Mouse (Mus musculus): ENCODE data around the gene Rab23.

Gene Rab23

GRCm38 (mm10) chr1:33766520-33767508 lies 47.1 kb downstream of the Rab23 start:
- DNase-seq (ENCODE audit: low spot score in 2 of 2), result no peak

GRCm38 (mm10) chr1:33768091-33768787 lies 48.6 kb downstream of the Rab23 start:
- DNase-seq (ENCODE audit: low spot score in 2 of 2), result no peak

GRCm38 (mm10) chr1:33768827-33769226 lies 49.1 kb downstream of the Rab23 start:
- DNase-seq (ENCODE audit: low spot score in 2 of 2), result no peak

- no peak for DNase-seq (ENCODE audit: low spot score in 2 of 2)
Measured at GRCm38 (mm10) chr1:33771621-33772020, 51.9 kb downstream of the Rab23 start.

GRCm38 (mm10) chr1:33772106-33772505 lies 52.4 kb downstream of the Rab23 start:
- DNase-seq (ENCODE audit: low spot score in 2 of 2), result no peak

- DNase-seq (ENCODE audit: low spot score in 2 of 2), result no peak
Measured at GRCm38 (mm10) chr1:33776175-33776611, 56.5 kb downstream of the Rab23 start.

- no peak for DNase-seq (ENCODE audit: low spot score in 2 of 2)
Measured at GRCm38 (mm10) chr1:33784561-33784960, 64.9 kb downstream of the Rab23 start.

GRCm38 (mm10) chr1:33788072-33788471 lies 68.4 kb downstream of the Rab23 start:
- no peak for DNase-seq (ENCODE audit: low spot score in 2 of 2)

GRCm38 (mm10) chr1:33788493-33788892 lies 68.8 kb downstream of the Rab23 start:
- no peak for DNase-seq (ENCODE audit: low spot score in 2 of 2)
